Mouse (Mus musculus): Measurements from ENCODE around the gene Rgl1.

Gene Rgl1

GRCm38 (mm10) chr1:152616777-152617057 lies 149.4 kb downstream of the Rgl1 start:
- 0 out of 2 replicates have a peak, but pooled peaks cover 6% of the 10 kb centered on the region for H3K9me3 ChIP-seq (ENCODE audit: low read length)
- no peak overlapping the region for H3K4me3 ChIP-seq (replicated peaks; ENCODE audit: low read length)
- H3K4me1 ChIP-seq (replicated peaks; ENCODE audit: low read depth, low read length), result no peaks in the 10 kb centered on the region
- H3K36me3 ChIP-seq (ENCODE audit: insufficient read depth, low read length), result no peaks in the 10 kb centered on the region
- TF ChIP-seq NANOG (IDR thresholded peaks at IDR 0.05; ENCODE audit: borderline replicate concordance, low read length) (no peak), CTCF (conservative IDR thresholded peaks at IDR 0.05; ENCODE audit: low read length) (no peak), POU5F1 (IDR thresholded peaks at IDR 0.05; ENCODE audit: borderline replicate concordance, low read length) (no peak)
- no peaks in the 10 kb centered on the region for H3K27me3 ChIP-seq (ENCODE audit: insufficient read depth, low read length)

DNA sequence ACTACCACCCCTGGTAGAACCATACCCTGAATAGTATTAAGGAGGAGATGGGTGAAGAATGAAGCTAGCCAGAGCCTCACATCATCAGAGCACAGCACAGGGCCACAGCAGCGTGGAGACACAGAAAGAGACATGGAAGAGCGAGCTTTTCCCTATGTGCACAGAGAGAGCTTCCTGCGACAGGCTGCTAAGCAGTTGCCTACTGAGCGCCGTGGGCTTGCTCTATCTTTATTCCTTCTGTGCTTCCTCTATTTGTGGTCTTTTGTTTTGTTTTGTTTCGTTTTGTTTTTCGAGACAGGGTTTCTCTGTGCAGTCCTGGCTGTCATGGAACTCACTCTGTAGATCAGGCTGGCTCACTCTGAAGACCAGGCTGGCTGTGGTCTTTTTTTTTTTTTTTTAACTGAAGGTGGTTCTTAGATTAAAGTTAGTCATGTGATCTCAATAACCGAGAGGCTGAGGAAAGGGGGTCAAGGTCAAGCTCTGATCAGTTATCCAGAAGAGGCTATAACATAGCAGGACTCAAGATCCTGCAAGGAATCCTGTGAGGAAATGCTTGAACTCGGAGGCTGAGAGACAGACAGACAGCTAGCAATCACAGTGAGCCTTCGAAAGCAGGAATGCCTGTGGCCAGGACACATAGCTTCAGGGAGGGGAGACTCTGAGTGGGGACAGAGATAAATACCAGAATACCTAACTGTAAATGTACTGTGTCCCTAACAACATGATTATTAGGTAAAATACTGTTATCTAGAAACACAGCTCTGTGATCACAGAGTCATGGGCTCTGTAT lies 150.0 kb downstream of the Rgl1 start:
- H3K4me1 ChIP-seq (replicated peaks; ENCODE audit: low read depth, low read length), result no peaks in the 10 kb centered on the region
- TF ChIP-seq NANOG (IDR thresholded peaks at IDR 0.05; ENCODE audit: borderline replicate concordance, low read length) (no peak), CTCF (conservative IDR thresholded peaks at IDR 0.05; ENCODE audit: low read length) (no peak), POU5F1 (IDR thresholded peaks at IDR 0.05; ENCODE audit: borderline replicate concordance, low read length) (no peak)

GRCm38 (mm10) chr1:152614743-152615380 lies 151.3 kb downstream of the Rgl1 start:
- Histone ChIP-seq H3K9me3 (ENCODE audit: low read length) (0 out of 2 replicates have a peak, but pooled peaks cover 6% of the 10 kb centered on the region), H3K36me3 (ENCODE audit: insufficient read depth, low read length) (no peaks in the 10 kb centered on the region), H3K4me3 (replicated peaks; ENCODE audit: low read length) (no peak overlapping the region), H3K4me1 (replicated peaks; ENCODE audit: low read depth, low read length) (no peaks in the 10 kb centered on the region), H3K27me3 (ENCODE audit: insufficient read depth, low read length) (peaks cover 2% of the 10 kb centered on the region; the same call in 1 of the 2 replicates)
- TF ChIP-seq NANOG (IDR thresholded peaks at IDR 0.05; ENCODE audit: borderline replicate concordance, low read length) (no peak), CTCF (conservative IDR thresholded peaks at IDR 0.05; ENCODE audit: low read length) (no peak), POU5F1 (IDR thresholded peaks at IDR 0.05; ENCODE audit: borderline replicate concordance, low read length) (no peak)

More for the DNA sequence above, 150.0 kb downstream of the Rgl1 start:
- no peak overlapping the region for H3K4me3 ChIP-seq (replicated peaks; ENCODE audit: low read length)
- no peaks in the 10 kb centered on the region for H3K27me3 ChIP-seq (ENCODE audit: insufficient read depth, low read length)
- H3K36me3 ChIP-seq (ENCODE audit: insufficient read depth, low read length), result no peaks in the 10 kb centered on the region
- H3K9me3 ChIP-seq (ENCODE audit: low read length), result 0 out of 2 replicates have a peak, but pooled peaks cover 6% of the 10 kb centered on the region

DNA sequence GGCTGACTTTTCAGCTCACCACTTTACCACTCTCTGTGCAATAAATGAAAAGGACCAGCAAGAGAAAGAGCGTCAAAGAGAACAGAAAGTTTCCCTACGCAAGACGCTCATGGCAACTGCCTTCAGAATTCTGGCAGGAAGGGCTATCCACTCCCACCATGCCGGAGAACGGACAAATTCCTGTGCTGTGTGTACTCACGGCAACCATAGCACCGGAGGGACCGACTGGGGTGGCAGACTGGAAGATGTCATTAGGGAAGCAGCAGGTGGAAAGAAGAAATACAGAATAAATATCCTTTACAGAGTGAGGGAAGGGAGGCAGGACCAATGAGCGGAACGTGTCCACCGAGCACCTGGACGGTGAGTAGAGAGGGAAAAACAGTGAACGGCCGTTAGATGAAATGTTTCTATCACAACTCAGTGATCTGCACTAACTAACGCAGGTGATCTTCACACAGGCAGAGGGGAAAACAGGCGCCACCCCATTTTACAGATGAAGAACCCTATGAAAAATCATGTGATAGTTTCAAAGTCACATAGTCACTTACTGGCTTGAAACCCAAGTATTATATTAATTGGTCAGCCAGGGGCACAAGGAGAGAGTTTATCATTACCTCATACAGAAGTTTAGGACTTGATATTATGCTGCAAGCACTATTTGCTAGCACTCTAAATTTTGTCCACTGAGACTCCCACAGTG lies 152.8 kb downstream of the Rgl1 start:
- Histone ChIP-seq H3K4me1 (replicated peaks; ENCODE audit: low read depth, low read length) (no peaks in the 10 kb centered on the region), H3K4me3 (replicated peaks; ENCODE audit: low read length) (no peak overlapping the region), H3K36me3 (ENCODE audit: insufficient read depth, low read length) (no peaks in the 10 kb centered on the region), H3K27me3 (ENCODE audit: insufficient read depth, low read length) (peaks cover 2% of the 10 kb centered on the region; the same call in 1 of the 2 replicates), H3K9me3 (ENCODE audit: low read length) (0 out of 2 replicates have a peak, but pooled peaks cover under 1% of the 10 kb centered on the region)
- TF ChIP-seq NANOG (IDR thresholded peaks at IDR 0.05; ENCODE audit: borderline replicate concordance, low read length) (no peak), POU5F1 (IDR thresholded peaks at IDR 0.05; ENCODE audit: borderline replicate concordance, low read length) (no peak), CTCF (conservative IDR thresholded peaks at IDR 0.05; ENCODE audit: low read length) (no peak)

- Histone ChIP-seq H3K9me3 (ENCODE audit: low read length) (no peaks in the 10 kb centered on the region), H3K4me3 (replicated peaks; ENCODE audit: low read length) (no peak overlapping the region), H3K27me3 (ENCODE audit: insufficient read depth, low read length) (peaks cover 2% of the 10 kb centered on the region; the same call in 1 of the 2 replicates), H3K36me3 (ENCODE audit: insufficient read depth, low read length) (no peaks in the 10 kb centered on the region), H3K4me1 (replicated peaks; ENCODE audit: low read depth, low read length) (no peaks in the 10 kb centered on the region)
- TF ChIP-seq POU5F1 (IDR thresholded peaks at IDR 0.05; ENCODE audit: borderline replicate concordance, low read length), result no peak
- TF ChIP-seq NANOG (IDR thresholded peaks at IDR 0.05; ENCODE audit: borderline replicate concordance, low read length), result no peak
- TF ChIP-seq CTCF (conservative IDR thresholded peaks at IDR 0.05; ENCODE audit: low read length), result no peak
Observed at GRCm38 (mm10) chr1:152612535-152613157, 153.5 kb downstream of the Rgl1 start.

DNA sequence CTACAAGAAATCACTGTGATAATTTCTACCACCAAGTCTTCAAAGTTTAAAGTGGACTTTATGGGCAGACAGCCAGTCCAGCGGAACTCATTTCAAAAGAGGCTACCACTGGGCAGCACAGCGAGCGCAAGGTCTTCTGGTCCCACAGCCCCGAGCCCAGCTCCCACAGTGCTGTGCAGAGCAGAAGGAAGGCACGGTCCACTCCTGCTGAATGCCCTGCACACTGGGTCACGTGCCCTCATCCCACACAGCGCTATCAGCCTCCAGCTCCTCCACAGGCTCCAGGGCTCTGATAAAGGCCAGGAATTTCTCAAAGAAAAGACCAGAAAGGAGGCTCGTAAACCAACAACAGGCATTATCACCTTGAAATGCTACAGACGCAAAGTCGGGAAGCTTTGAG lies 156.6 kb downstream of the Rgl1 start:
- Histone ChIP-seq H3K36me3 (ENCODE audit: insufficient read depth, low read length) (no peaks in the 10 kb centered on the region), H3K4me1 (replicated peaks; ENCODE audit: low read depth, low read length) (no peaks in the 10 kb centered on the region), H3K27me3 (ENCODE audit: insufficient read depth, low read length) (peaks cover 2% of the 10 kb centered on the region; the same call in 1 of the 2 replicates), H3K4me3 (replicated peaks; ENCODE audit: low read length) (no peak overlapping the region), H3K9me3 (ENCODE audit: low read length) (no peaks in the 10 kb centered on the region)
- no peak for TF ChIP-seq POU5F1 (IDR thresholded peaks at IDR 0.05; ENCODE audit: borderline replicate concordance, low read length)
- TF ChIP-seq NANOG (IDR thresholded peaks at IDR 0.05; ENCODE audit: borderline replicate concordance, low read length), result no peak
- TF ChIP-seq CTCF (conservative IDR thresholded peaks at IDR 0.05; ENCODE audit: low read length), result no peak

DNA sequence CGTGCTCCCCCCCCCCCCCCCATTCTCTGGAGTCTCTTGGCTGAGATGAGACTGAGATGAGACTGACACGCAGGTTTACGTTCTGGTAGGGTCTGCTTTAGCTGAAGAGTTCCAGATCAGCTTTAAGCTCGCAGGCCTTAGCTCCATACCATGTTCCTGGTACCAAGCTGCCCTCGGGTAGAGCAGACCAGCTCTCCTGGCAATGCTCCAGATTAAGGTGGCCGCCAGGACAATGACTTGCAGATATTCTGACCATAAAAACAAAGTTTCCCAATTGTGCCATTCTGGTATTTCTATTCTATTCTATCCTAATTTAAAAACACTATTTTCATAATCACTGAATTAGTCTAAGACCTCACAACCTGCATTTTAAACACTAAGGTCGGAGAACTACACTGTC lies 157.1 kb downstream of the Rgl1 start:
- H3K4me1 ChIP-seq (replicated peaks; ENCODE audit: low read depth, low read length), result peaks cover 2% of the 10 kb centered on the region; the same call in 1 of the 2 replicates
- H3K27me3 ChIP-seq (ENCODE audit: insufficient read depth, low read length), result peaks cover 2% of the 10 kb centered on the region; the same call in 1 of the 2 replicates
- H3K4me3 ChIP-seq (replicated peaks; ENCODE audit: low read length), result no peak overlapping the region
- no peak for TF ChIP-seq CTCF (conservative IDR thresholded peaks at IDR 0.05; ENCODE audit: low read length)
- no peak for TF ChIP-seq NANOG (IDR thresholded peaks at IDR 0.05; ENCODE audit: borderline replicate concordance, low read length)
- no peak for TF ChIP-seq POU5F1 (IDR thresholded peaks at IDR 0.05; ENCODE audit: borderline replicate concordance, low read length)
- H3K9me3 ChIP-seq (ENCODE audit: low read length), result no peaks in the 10 kb centered on the region
- H3K36me3 ChIP-seq (ENCODE audit: insufficient read depth, low read length), result no peaks in the 10 kb centered on the region

DNA sequence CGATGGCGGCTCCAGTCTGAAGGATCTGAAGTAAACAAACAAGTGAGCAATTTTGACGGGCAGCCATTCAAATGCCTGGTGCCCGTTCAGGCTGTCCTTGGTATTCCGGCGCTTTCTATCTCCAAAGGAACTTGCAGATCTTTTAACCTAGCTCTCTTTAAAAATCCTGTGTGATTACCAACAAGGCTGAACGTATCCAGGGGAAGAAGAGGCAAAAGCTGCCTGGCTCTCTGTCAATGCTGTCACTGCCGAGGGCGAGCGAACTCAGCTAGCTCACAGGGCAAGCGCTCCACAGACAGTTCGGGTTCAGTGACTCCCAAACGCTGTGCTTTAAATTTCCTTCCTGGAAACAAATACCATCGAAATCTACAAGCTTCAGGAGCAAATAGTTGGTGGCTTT lies 158.4 kb downstream of the Rgl1 start:
- H3K36me3 ChIP-seq (ENCODE audit: insufficient read depth, low read length), result no peaks in the 10 kb centered on the region
- no peak overlapping the region for H3K4me3 ChIP-seq (replicated peaks; ENCODE audit: low read length)
- no peak for TF ChIP-seq NANOG (IDR thresholded peaks at IDR 0.05; ENCODE audit: borderline replicate concordance, low read length)
- H3K27me3 ChIP-seq (ENCODE audit: insufficient read depth, low read length), result peaks cover 2% of the 10 kb centered on the region; the same call in 1 of the 2 replicates
- peaks cover 8% of the 10 kb centered on the region; the same call in 1 of the 2 replicates for H3K4me1 ChIP-seq (replicated peaks; ENCODE audit: low read depth, low read length)
- no peaks in the 10 kb centered on the region for H3K9me3 ChIP-seq (ENCODE audit: low read length)
